Mouse (Mus musculus) cerebellum, postnatal 25 days (tissue): ENCODE measurements around the gene Dock6.

Experiments used
- DNase-seq, 2 experiments: peaks; one replicate each; pipeline ENCODE4 v3.0.0; 2021; ENCODE audit warnings: mixed read lengths in 2 of 2

Dock6 gene

GRCm38 (mm10) chr9:21846755-21847341 is 5.6 kb downstream of the Dock6 start:
- DNase-seq, result no peak

- DNase-seq, result peak in 1 of 2 experiments; percentile 34
Observed at GRCm38 (mm10) chr9:21845381-21846080, 6.9 kb downstream of the Dock6 start.

GRCm38 (mm10) chr9:21843086-21843485 is 9.3 kb downstream of the Dock6 start:
- DNase-seq, result no peak

- no peak for DNase-seq
Observed at GRCm38 (mm10) chr9:21842391-21842790, 10.0 kb downstream of the Dock6 start.

- DNase-seq, result no peak
Observed at GRCm38 (mm10) chr9:21841340-21841739, 11.1 kb downstream of the Dock6 start.

- peak in 1 of 2 experiments; percentile 66 for DNase-seq
Observed at GRCm38 (mm10) chr9:21840115-21840787, 12.2 kb downstream of the Dock6 start.

GRCm38 (mm10) chr9:21837690-21838089 is 14.7 kb downstream of the Dock6 start:
- no peak for DNase-seq

- DNase-seq, result no peak
Observed at GRCm38 (mm10) chr9:21835258-21835912, 17.1 kb downstream of the Dock6 start, which contains the start of gene Angptl8. Angptl8 (plus strand) TSS chr9:21835510.

- no peak for DNase-seq
Observed at GRCm38 (mm10) chr9:21831558-21832240, 20.7 kb downstream of the Dock6 start.

GRCm38 (mm10) chr9:21830936-21831335 is 21.5 kb downstream of the Dock6 start:
- no peak for DNase-seq

- no peak for DNase-seq
Observed at GRCm38 (mm10) chr9:21830461-21830850, 22.0 kb downstream of the Dock6 start.

- peak in 1 of 2 experiments; percentile 46 for DNase-seq
Observed at GRCm38 (mm10) chr9:21829834-21830460, 22.5 kb downstream of the Dock6 start.

- DNase-seq, result no peak
Observed at GRCm38 (mm10) chr9:21824366-21824765, 28.1 kb downstream of the Dock6 start.

- DNase-seq, result no peak
Observed at GRCm38 (mm10) chr9:21823957-21824356, 28.5 kb downstream of the Dock6 start.

GRCm38 (mm10) chr9:21822686-21823085 is 29.7 kb downstream of the Dock6 start:
- no peak for DNase-seq

- DNase-seq, result peak in 1 of 2 experiments; percentile 30
Observed at GRCm38 (mm10) chr9:21820183-21820582, 32.3 kb downstream of the Dock6 start.

GRCm38 (mm10) chr9:21819181-21819729 is 33.2 kb downstream of the Dock6 start:
- peak; percentile 53 to 70 for DNase-seq

- no peak for DNase-seq
Observed at GRCm38 (mm10) chr9:21818561-21818960, 33.9 kb downstream of the Dock6 start.

GRCm38 (mm10) chr9:21818125-21818524 is 34.3 kb downstream of the Dock6 start:
- DNase-seq, result peak in 1 of 2 experiments; percentile 43

GRCm38 (mm10) chr9:21816716-21817305 is 35.6 kb downstream of the Dock6 start:
- no peak for DNase-seq

- no peak for DNase-seq
Observed at GRCm38 (mm10) chr9:21811170-21811569, 41.3 kb downstream of the Dock6 start.
